Mouse (Mus musculus): ENCODE data around the gene Fshr. TPM values are rescaled to one million over a fixed set of nuclear protein-coding genes. Genes with fewer than 3 reads are reported as not detected.

Gene Fshr
- polyA plus RNA-seq, 1 experiment from 2014 or later, result 0.09 TPM

DNA sequence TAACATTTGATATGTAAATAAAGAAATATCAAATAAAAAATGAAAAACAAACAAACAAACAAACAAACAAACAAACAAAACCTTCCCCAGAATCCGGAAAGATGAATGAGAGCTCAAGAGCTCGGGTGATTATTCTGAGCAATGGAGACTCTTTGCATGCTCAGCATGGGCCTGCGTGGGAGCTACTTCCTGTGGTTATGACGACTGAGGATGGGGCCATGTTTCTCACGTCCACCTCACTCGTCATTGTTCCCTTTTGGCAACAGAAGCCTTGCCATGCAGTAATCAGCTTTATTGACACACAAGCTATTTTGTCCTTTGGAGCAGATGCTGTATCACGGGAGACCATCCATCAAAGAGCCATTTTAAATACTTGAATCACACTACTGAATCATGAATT is 191.8 kb downstream of the Fshr start:
- Histone ChIP-seq H3K27me3 (ENCODE audit: control insufficient read depth, insufficient read depth, low read length) (no peaks in the 10 kb centered on the region), H3K4me2 (ENCODE audit: low read depth, low read length) (no peak overlapping the region), H3K9me3 (replicated peaks; ENCODE audit: control insufficient read depth, low read length) (no peaks in the 10 kb centered on the region), H3K27ac (ENCODE audit: low read length) (no peak overlapping the region), H3K4me1 (ENCODE audit: control insufficient read depth, insufficient read depth, low read length) (no peaks in the 10 kb centered on the region), H3K36me3 (ENCODE audit: control insufficient read depth, insufficient read depth) (no peaks in the 10 kb centered on the region), H3K4me3 (ENCODE audit: low read length) (no peak overlapping the region), H3K9ac (ENCODE audit: low read length) (no peak overlapping the region)
- ATAC-seq (replicated peaks; ENCODE audit: extremely low read depth, insufficient read depth, low FRiP score), result no peak
- 63% methylated on average over 7 of the region's 7 CpGs for WGBS

DNA sequence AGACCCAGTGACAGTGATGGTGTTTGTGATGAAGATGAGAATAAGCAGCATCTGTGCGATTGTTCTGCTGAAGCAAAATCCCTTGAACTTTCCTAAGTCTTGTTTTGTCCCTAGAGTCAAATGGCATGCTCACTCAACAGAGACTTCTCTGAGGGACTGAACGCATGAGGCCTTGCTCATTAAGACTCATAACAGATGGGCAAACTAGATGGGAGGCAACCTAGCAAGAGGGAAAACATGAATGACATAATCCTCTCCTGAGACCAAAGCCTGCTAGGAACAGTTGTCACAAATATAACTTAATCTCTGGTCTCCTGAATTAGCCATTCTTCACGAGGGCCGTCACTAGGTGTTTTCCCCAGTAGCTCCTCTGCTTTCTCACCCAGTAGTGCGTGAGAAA is 194.5 kb downstream of the Fshr start:
- Histone ChIP-seq H3K9me3 (replicated peaks; ENCODE audit: control insufficient read depth, low read length) (no peaks in the 10 kb centered on the region), H3K36me3 (ENCODE audit: control insufficient read depth, insufficient read depth) (no peaks in the 10 kb centered on the region), H3K4me1 (ENCODE audit: control insufficient read depth, insufficient read depth, low read length) (no peaks in the 10 kb centered on the region), H3K4me3 (ENCODE audit: low read length) (no peak overlapping the region), H3K9ac (ENCODE audit: low read length) (no peak overlapping the region), H3K27me3 (ENCODE audit: control insufficient read depth, insufficient read depth, low read length) (no peaks in the 10 kb centered on the region), H3K4me2 (ENCODE audit: low read depth, low read length) (no peak overlapping the region), H3K27ac (ENCODE audit: low read length) (no peak overlapping the region)
- WGBS, result 73% methylated on average over 5 of the region's 5 CpGs
- no peak for ATAC-seq (replicated peaks; ENCODE audit: extremely low read depth, insufficient read depth, low FRiP score)

DNA sequence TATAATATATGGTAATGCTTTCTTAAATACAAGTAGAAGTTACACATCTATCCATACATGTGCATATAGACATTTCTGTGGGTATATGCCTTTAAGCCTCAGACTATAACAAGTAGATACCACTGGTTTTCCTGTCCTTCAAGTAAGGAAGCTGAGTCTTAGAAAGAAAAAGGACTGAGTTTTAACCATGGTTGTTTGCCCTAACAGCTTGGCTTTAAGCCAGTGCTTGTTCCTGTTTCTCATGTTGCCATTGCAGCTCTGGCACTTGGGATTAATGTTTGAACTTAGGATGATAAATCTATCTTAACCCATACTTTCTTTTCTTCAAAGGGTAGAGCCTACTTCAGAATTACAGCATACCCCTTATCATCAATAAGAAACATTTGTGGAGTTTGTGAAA is 200.6 kb downstream of the Fshr start:
- no peaks in the 10 kb centered on the region for H3K27me3 ChIP-seq (ENCODE audit: control insufficient read depth, insufficient read depth, low read length)
- H3K9ac ChIP-seq (ENCODE audit: low read length), result no peak overlapping the region
- H3K27ac ChIP-seq (ENCODE audit: low read length), result no peak overlapping the region
- H3K9me3 ChIP-seq (replicated peaks; ENCODE audit: control insufficient read depth, low read length), result no peaks in the 10 kb centered on the region
- H3K4me1 ChIP-seq (ENCODE audit: control insufficient read depth, insufficient read depth, low read length), result no peaks in the 10 kb centered on the region
- H3K4me3 ChIP-seq (ENCODE audit: low read length), result no peak overlapping the region
- ATAC-seq (replicated peaks; ENCODE audit: extremely low read depth, insufficient read depth, low FRiP score), result no peak
- H3K36me3 ChIP-seq (ENCODE audit: control insufficient read depth, insufficient read depth), result no peaks in the 10 kb centered on the region
- H3K4me2 ChIP-seq (ENCODE audit: low read depth, low read length), result no peak overlapping the region

DNA sequence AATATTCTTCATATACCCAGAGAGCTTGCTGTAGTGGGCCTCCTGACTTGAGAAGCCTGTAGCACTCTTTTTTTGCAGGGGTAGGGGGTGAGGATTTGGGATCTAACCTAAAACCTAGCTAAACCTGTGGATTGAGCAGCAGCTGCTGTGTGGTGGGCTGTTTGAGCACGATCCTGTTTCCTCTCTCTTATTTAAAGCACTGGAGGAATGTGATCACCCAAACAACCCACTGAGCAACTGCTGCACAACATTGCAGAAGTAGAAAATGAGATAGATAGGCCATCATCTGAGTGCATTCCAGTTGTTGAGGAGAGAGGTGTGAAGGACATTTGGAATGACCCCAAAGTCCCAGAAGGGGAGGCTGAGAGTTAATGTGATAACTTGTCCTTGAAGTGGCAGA is 202.2 kb downstream of the Fshr start:
- H3K9me3 ChIP-seq (replicated peaks; ENCODE audit: control insufficient read depth, low read length), result no peaks in the 10 kb centered on the region
- H3K4me1 ChIP-seq (ENCODE audit: control insufficient read depth, insufficient read depth, low read length), result no peaks in the 10 kb centered on the region
- no peaks in the 10 kb centered on the region for H3K36me3 ChIP-seq (ENCODE audit: control insufficient read depth, insufficient read depth)
- no peak overlapping the region for H3K4me3 ChIP-seq (ENCODE audit: low read length)
- H3K9ac ChIP-seq (ENCODE audit: low read length), result no peak overlapping the region
- H3K4me2 ChIP-seq (ENCODE audit: low read depth, low read length), result no peak overlapping the region
- no peaks in the 10 kb centered on the region for H3K27me3 ChIP-seq (ENCODE audit: control insufficient read depth, insufficient read depth, low read length)
- peak overlapping the region; percentile 33; the same call in 1 of the 2 replicates for H3K27ac ChIP-seq (ENCODE audit: low read length)
- ATAC-seq (replicated peaks; ENCODE audit: extremely low read depth, insufficient read depth, low FRiP score), result 0 out of 2 replicates have a peak, but pooled peaks have one; percentile 37
- 27% methylated on average over 1 of the region's 1 CpGs for WGBS

DNA sequence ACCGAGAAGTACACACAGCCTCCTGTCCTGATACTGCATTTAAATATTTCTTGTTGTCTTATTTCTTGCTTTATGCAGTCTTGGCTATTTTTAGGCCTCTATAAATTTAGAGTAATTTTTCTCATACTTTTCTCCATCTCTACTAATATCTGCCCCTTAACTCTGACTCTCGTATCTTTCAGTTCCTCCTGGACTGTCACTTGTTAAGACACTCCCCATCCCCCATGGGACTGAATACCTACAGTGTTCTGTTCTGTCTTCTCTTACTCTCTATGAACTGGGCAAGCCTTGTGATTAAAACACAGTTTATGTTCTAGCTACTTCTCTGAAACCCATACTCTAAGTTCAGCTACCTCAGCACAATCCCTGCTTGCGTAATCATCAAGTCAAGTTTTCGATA is 209.2 kb downstream of the Fshr start:
- no peak for ATAC-seq (replicated peaks; ENCODE audit: extremely low read depth, insufficient read depth, low FRiP score)
- Histone ChIP-seq H3K36me3 (ENCODE audit: control insufficient read depth, insufficient read depth) (no peaks in the 10 kb centered on the region), H3K27me3 (ENCODE audit: control insufficient read depth, insufficient read depth, low read length) (no peaks in the 10 kb centered on the region), H3K4me3 (ENCODE audit: low read length) (no peak overlapping the region), H3K4me2 (ENCODE audit: low read depth, low read length) (no peak overlapping the region), H3K27ac (ENCODE audit: low read length) (no peak overlapping the region), H3K9ac (ENCODE audit: low read length) (no peak overlapping the region), H3K9me3 (replicated peaks; ENCODE audit: control insufficient read depth, low read length) (no peaks in the 10 kb centered on the region), H3K4me1 (ENCODE audit: control insufficient read depth, insufficient read depth, low read length) (no peaks in the 10 kb centered on the region)
- 82% methylated on average over 4 of the region's 4 CpGs for WGBS

DNA sequence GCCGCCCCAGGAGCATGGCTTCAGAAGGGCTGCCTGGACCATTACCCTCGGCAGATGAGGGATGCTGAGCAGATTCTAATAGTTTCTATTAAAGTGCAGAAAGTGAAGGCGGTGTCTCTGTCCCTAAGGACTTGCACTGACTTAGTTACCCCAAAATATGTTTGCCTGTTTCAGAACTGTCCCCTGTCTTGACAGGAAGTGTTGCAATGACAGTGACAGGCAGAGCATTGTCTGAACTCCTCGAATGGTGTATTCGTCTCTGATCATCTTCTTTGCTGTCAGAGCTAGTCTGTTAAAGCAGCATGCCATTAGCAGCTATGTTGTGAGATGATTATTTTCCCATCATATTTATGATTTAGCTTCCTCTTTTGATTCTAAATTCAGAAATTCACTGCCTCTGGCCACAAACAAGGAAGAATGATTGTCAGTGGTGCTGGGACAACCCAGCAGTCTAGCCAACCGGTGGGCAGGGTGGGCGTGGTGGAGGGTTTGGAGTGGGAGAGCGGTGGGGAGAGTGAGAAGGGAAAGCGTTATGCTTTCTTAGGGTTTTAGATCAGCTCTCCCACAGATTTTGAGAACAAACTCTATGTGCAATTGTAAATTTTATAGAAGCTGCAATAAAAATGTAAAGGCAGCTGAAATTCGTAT is 219.6 kb downstream of the Fshr start:
- no peak overlapping the region for H3K4me3 ChIP-seq (ENCODE audit: low read length)
- no peak overlapping the region for H3K4me2 ChIP-seq (ENCODE audit: low read depth, low read length)
- no peak overlapping the region for H3K9ac ChIP-seq (ENCODE audit: low read length)
- H3K27ac ChIP-seq (ENCODE audit: low read length), result no peak overlapping the region
- 76% methylated on average over 10 of the region's 10 CpGs for WGBS
- no peaks in the 10 kb centered on the region for H3K27me3 ChIP-seq (ENCODE audit: control insufficient read depth, insufficient read depth, low read length)
- H3K4me1 ChIP-seq (ENCODE audit: control insufficient read depth, insufficient read depth, low read length), result no peaks in the 10 kb centered on the region
- ATAC-seq (replicated peaks; ENCODE audit: extremely low read depth, insufficient read depth, low FRiP score), result no peak
- no peaks in the 10 kb centered on the region for H3K36me3 ChIP-seq (ENCODE audit: control insufficient read depth, insufficient read depth)
- H3K9me3 ChIP-seq (replicated peaks; ENCODE audit: control insufficient read depth, low read length), result no peaks in the 10 kb centered on the region

DNA sequence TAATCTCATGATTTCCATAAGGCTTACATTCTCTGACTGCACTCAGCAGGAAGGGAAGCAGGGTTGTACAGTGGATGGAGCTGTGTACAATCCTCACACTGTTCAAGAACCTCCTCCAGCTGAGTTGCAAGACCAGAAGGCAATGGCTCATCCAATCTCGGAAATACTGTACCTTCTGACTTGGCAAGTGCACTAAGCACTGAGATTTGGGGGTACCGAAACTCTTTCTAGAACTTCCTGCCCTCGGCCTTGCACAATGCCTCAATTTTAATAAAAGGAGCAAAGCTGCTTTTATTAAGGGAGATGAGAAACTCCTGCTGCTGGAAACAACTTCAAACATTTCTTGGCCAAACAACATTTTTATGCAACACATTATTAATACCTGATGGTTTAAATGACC is 225.9 kb downstream of the Fshr start:
- H3K9ac ChIP-seq (ENCODE audit: low read length), result no peak overlapping the region
- H3K27ac ChIP-seq (ENCODE audit: low read length), result no peak overlapping the region
- H3K4me3 ChIP-seq (ENCODE audit: low read length), result no peak overlapping the region
- H3K4me2 ChIP-seq (ENCODE audit: low read depth, low read length), result no peak overlapping the region
- no peaks in the 10 kb centered on the region for H3K27me3 ChIP-seq (ENCODE audit: control insufficient read depth, insufficient read depth, low read length)
- H3K9me3 ChIP-seq (replicated peaks; ENCODE audit: control insufficient read depth, low read length), result no peaks in the 10 kb centered on the region
- no peak for ATAC-seq (replicated peaks; ENCODE audit: extremely low read depth, insufficient read depth, low FRiP score)
- H3K4me1 ChIP-seq (ENCODE audit: control insufficient read depth, insufficient read depth, low read length), result no peaks in the 10 kb centered on the region
- 71% methylated on average over 3 of the region's 3 CpGs for WGBS
- H3K36me3 ChIP-seq (ENCODE audit: control insufficient read depth, insufficient read depth), result no peaks in the 10 kb centered on the region

DNA sequence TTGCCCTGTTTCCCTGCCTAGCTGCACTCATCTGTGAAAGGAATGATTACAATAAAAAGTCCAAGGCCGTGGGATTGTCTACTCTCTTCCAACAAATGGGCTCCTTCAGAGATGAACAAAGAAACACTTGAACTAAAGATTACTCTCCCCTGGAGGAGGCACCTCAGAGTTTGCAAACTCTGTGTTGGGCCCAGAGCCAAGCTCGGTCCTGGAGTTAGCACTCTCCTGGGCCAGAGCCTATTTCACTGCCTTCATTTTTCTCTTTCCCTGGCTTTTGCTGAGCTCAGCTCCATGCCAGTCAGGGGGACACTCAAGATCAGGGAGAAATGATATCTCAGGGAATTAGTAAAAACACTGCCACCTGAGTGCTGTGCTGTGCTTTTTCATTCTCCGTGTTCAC is 234.4 kb downstream of the Fshr start:
- Histone ChIP-seq H3K9ac (ENCODE audit: low read length) (no peak overlapping the region), H3K4me3 (ENCODE audit: low read length) (no peak overlapping the region), H3K27me3 (ENCODE audit: control insufficient read depth, insufficient read depth, low read length) (no peaks in the 10 kb centered on the region), H3K36me3 (ENCODE audit: control insufficient read depth, insufficient read depth) (no peaks in the 10 kb centered on the region), H3K9me3 (replicated peaks; ENCODE audit: control insufficient read depth, low read length) (no peaks in the 10 kb centered on the region), H3K4me1 (ENCODE audit: control insufficient read depth, insufficient read depth, low read length) (no peaks in the 10 kb centered on the region), H3K27ac (ENCODE audit: low read length) (no peak overlapping the region), H3K4me2 (ENCODE audit: low read depth, low read length) (no peak overlapping the region)
- 45% methylated on average over 3 of the region's 3 CpGs for WGBS
- ATAC-seq (replicated peaks; ENCODE audit: extremely low read depth, insufficient read depth, low FRiP score), result no peak

DNA sequence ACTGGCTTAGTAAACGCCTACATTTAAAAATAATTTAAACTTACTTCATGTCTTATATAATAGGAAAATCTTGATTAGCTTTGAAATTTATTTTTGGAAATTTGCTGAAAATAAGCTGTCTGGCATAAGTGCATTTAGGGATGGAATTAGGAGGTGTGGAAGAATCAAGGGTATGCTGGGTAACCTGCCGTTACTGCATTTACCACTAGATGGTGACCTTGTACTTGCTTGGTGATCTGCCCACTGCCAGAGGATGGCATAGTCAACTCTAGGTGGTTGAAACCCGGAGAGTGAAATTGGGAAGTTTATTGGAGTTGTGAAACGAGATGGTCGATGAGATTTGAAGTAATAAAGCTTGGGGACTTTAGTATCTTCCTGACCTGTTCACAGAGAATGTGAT is 246.5 kb downstream of the Fshr start:
- H3K27me3 ChIP-seq (ENCODE audit: control insufficient read depth, insufficient read depth, low read length), result no peaks in the 10 kb centered on the region
- H3K4me2 ChIP-seq (ENCODE audit: low read depth, low read length), result no peak overlapping the region
- H3K36me3 ChIP-seq (ENCODE audit: control insufficient read depth, insufficient read depth), result no peaks in the 10 kb centered on the region
- ATAC-seq (replicated peaks; ENCODE audit: extremely low read depth, insufficient read depth, low FRiP score), result no peak
- H3K4me3 ChIP-seq (ENCODE audit: low read length), result no peak overlapping the region
- 31% methylated on average over 5 of the region's 5 CpGs for WGBS
- no peaks in the 10 kb centered on the region for H3K9me3 ChIP-seq (replicated peaks; ENCODE audit: control insufficient read depth, low read length)
- H3K27ac ChIP-seq (ENCODE audit: low read length), result no peak overlapping the region
- no peak overlapping the region for H3K9ac ChIP-seq (ENCODE audit: low read length)
- no peaks in the 10 kb centered on the region for H3K4me1 ChIP-seq (ENCODE audit: control insufficient read depth, insufficient read depth, low read length)

All from heart, embryonic 16.5 days (tissue).